Mouse (Mus musculus) CH12.LX (cell line): Measurements from ENCODE around the gene Syngap1.

Source experiments
- CTCF ChIP-seq, 2 experiments: IDR thresholded peaks in 1 of 2; conservative IDR thresholded peaks in 1 of 2; 2 replicates each; pipeline ENCODE4 v1.5.1; 2011 to 2012; ENCODE audit warnings: low read depth in 2 of 2, low read length in 2 of 2, improper control_type of control experiment in 1 of 2, inconsistent platforms in 1 of 2, mild to moderate bottlenecking in 1 of 2, moderate library complexity in 1 of 2
- E2F4 ChIP-seq: IDR thresholded peaks from 2 replicates; pipeline ENCODE4 v1.6.1; 2011; ENCODE audit warnings: low read depth, low read length, improper control_type of control experiment; ENCODE audit not compliant: insufficient replicate concordance
- ELF1 ChIP-seq: IDR thresholded peaks from 2 replicates; pipeline ENCODE4 v1.6.1; 2014; ENCODE audit warnings: low read depth, mild to moderate bottlenecking, inconsistent platforms, low read length, improper control_type of control experiment
- EP300 ChIP-seq: IDR thresholded peaks from 2 replicates; pipeline ENCODE4 v1.6.1; 2011; ENCODE audit warnings: low read length, improper control_type of control experiment
- MAX ChIP-seq: IDR thresholded peaks from 2 replicates; pipeline ENCODE4 v1.6.1; 2011; ENCODE audit warnings: low read length, improper control_type of control experiment
- MYC ChIP-seq: IDR thresholded peaks from 2 replicates; pipeline ENCODE4 v1.6.1; 2011; ENCODE audit warnings: low read depth, mild to moderate bottlenecking, improper control_type of control experiment, low read length
- POLR2A ChIP-seq: IDR thresholded peaks from 2 replicates; pipeline ENCODE4 v1.6.1; 2011; ENCODE audit warnings: low read depth, mild to moderate bottlenecking, improper control_type of control experiment, low read length
- POLR2AphosphoS2 ChIP-seq: IDR thresholded peaks from 2 replicates; pipeline ENCODE4 v1.6.1; 2011; ENCODE audit warnings: low read depth, low read length, improper control_type of control experiment
- RAD21 ChIP-seq: IDR thresholded peaks from 2 replicates; pipeline ENCODE4 v1.6.1; 2011; ENCODE audit warnings: low read depth, mild to moderate bottlenecking, low read length, improper control_type of control experiment, moderate library complexity
- TCF12 ChIP-seq: IDR thresholded peaks from 2 replicates; pipeline ENCODE4 v1.6.1; 2014; ENCODE audit warnings: low read depth, mild to moderate bottlenecking, inconsistent platforms, low read length, improper control_type of control experiment
- UBTF ChIP-seq: IDR thresholded peaks from 2 replicates; pipeline ENCODE4 v1.6.1; 2012; ENCODE audit warnings: low read depth, mild to moderate bottlenecking, inconsistent platforms, low read length, improper control_type of control experiment, moderate library complexity
- USF1 ChIP-seq: IDR thresholded peaks from 2 replicates; pipeline ENCODE4 v1.6.1; 2014; ENCODE audit warnings: low read depth, mild to moderate bottlenecking, inconsistent platforms, low read length, improper control_type of control experiment
- ZMIZ1 ChIP-seq: IDR thresholded peaks from 2 replicates; pipeline ENCODE4 v1.6.1; 2012; ENCODE audit warnings: low read depth, mild to moderate bottlenecking, inconsistent platforms, low read length, improper control_type of control experiment
- ZNF384 ChIP-seq: IDR thresholded peaks from 2 replicates; pipeline ENCODE4 v1.6.1; 2012; ENCODE audit warnings: low read depth, low read length, improper control_type of control experiment, inconsistent platforms

GRCm38 (mm10) chr17:26947231-26948100 is 6.4 kb downstream of the Syngap1 start:
- TF ChIP-seq EP300 (no peak), MAX (no peak), POLR2AphosphoS2 (no peak), ZNF384 (no peak), MYC (no peak), RAD21 (no peak), ELF1 (no peak), CTCF (conservative IDR thresholded peaks at IDR 0.05 in 1 of 2, IDR thresholded peaks at IDR 0.05 in 1 of 2; ENCODE audit: low read depth in 2 of 2, low read length in 2 of 2) (no peak), ZMIZ1 (no peak), TCF12 (no peak), UBTF (no peak), USF1 (no peak), POLR2A (no peak), E2F4 (no peak)
